Mouse (Mus musculus): Measurements from ENCODE around the gene Ubap2l. TPM values are rescaled to one million over a fixed set of nuclear protein-coding genes. Genes with fewer than 3 reads are reported as not detected.
A peak's percentile ranks its signal among the peaks of the same experiment; 100 is the strongest.

The Ubap2l gene
- 75.2 and 80.4 TPM in 2 replicates for polyA plus RNA-seq (2015; fragmentation: Nextera tagmentation; extraction: Ambion mirVana)

GRCm38 (mm10) chr3:90052351-90053241 lies at the start of gene Ubap2l:
Ubap2l (minus strand) TSS chr3:90052628.
- Histone ChIP-seq H3K36me3 (ENCODE audit: control insufficient read depth, insufficient read depth, low read length) (peaks cover 4% of the 10 kb centered on the region; the same call in 1 of the 2 replicates), H3K9ac (ENCODE audit: low read length) (peak within 1 kb of the TSS; percentile 99), H3K4me2 (replicated peaks; ENCODE audit: low read depth) (peak within 1 kb of the TSS; percentile 65), H3K4me3 (ENCODE audit: low read depth, low read length) (peak within 1 kb of the TSS; percentile 89), H3K9me3 (ENCODE audit: control insufficient read depth, low read length) (no peaks in the 10 kb centered on the region), H3K27ac (replicated peaks) (peak within 1 kb of the TSS; percentile 97), H3K27me3 (ENCODE audit: control insufficient read depth, insufficient read depth, low read length) (no peaks in the 10 kb centered on the region), H3K4me1 (replicated peaks; ENCODE audit: control insufficient read depth, insufficient read depth) (no peaks in the 10 kb centered on the region)
- TF ChIP-seq EP300 (optimal IDR thresholded peaks at IDR 0.05) (no peak), CTCF (IDR thresholded peaks at IDR 0.05; ENCODE audit: low read depth) (peak; percentile 49)
- under 1% methylated on average over 58 of the region's 81 CpGs for WGBS
- peak; percentile 99 for DNase-seq (ENCODE audit: low spot score)
- ATAC-seq (ENCODE audit: low FRiP score, low TSS enrichment) = peak; percentile 93

GRCm38 (mm10) chr3:90101673-90102072 lies 49.2 kb upstream of the Ubap2l start:
- ATAC-seq (ENCODE audit: low FRiP score, low TSS enrichment) = no peak

GRCm38 (mm10) chr3:90101010-90101409 lies 48.6 kb upstream of the Ubap2l start:
- no peak for DNase-seq (ENCODE audit: low spot score)
- Histone ChIP-seq H3K27ac (replicated peaks) (no peak overlapping the region), H3K4me3 (ENCODE audit: low read depth, low read length) (no peak overlapping the region), H3K9ac (ENCODE audit: low read length) (no peak overlapping the region), H3K36me3 (ENCODE audit: control insufficient read depth, insufficient read depth, low read length) (peaks cover 9% of the 10 kb centered on the region; the same call in 1 of the 2 replicates), H3K4me2 (replicated peaks; ENCODE audit: low read depth) (no peak overlapping the region), H3K9me3 (ENCODE audit: control insufficient read depth, low read length) (no peaks in the 10 kb centered on the region), H3K27me3 (ENCODE audit: control insufficient read depth, insufficient read depth, low read length) (no peaks in the 10 kb centered on the region), H3K4me1 (replicated peaks; ENCODE audit: control insufficient read depth, insufficient read depth) (no peaks in the 10 kb centered on the region)
- 87% methylated on average over 3 of the region's 3 CpGs for WGBS
- no peak for TF ChIP-seq EP300 (optimal IDR thresholded peaks at IDR 0.05)
- no peak for TF ChIP-seq CTCF (IDR thresholded peaks at IDR 0.05; ENCODE audit: low read depth)
- no peak for ATAC-seq (ENCODE audit: low FRiP score, low TSS enrichment)

More at GRCm38 (mm10) chr3:90101673-90102072, 49.2 kb upstream of the Ubap2l start:
- Histone ChIP-seq H3K9ac (ENCODE audit: low read length) (no peak overlapping the region), H3K27me3 (ENCODE audit: control insufficient read depth, insufficient read depth, low read length) (no peaks in the 10 kb centered on the region), H3K36me3 (ENCODE audit: control insufficient read depth, insufficient read depth, low read length) (peaks cover 9% of the 10 kb centered on the region; the same call in 1 of the 2 replicates), H3K4me3 (ENCODE audit: low read depth, low read length) (no peak overlapping the region), H3K4me2 (replicated peaks; ENCODE audit: low read depth) (no peak overlapping the region), H3K9me3 (ENCODE audit: control insufficient read depth, low read length) (no peaks in the 10 kb centered on the region), H3K4me1 (replicated peaks; ENCODE audit: control insufficient read depth, insufficient read depth) (no peaks in the 10 kb centered on the region), H3K27ac (replicated peaks) (no peak overlapping the region)
- 87% methylated on average over 2 of the region's 2 CpGs for WGBS
- DNase-seq (ENCODE audit: low spot score) = no peak
- TF ChIP-seq EP300 (optimal IDR thresholded peaks at IDR 0.05) (no peak), CTCF (IDR thresholded peaks at IDR 0.05; ENCODE audit: low read depth) (no peak)

- no peaks in the 10 kb centered on the region for H3K27me3 ChIP-seq (ENCODE audit: control insufficient read depth, insufficient read depth, low read length)
- H3K27ac ChIP-seq (replicated peaks) = no peak overlapping the region
- TF ChIP-seq EP300 (optimal IDR thresholded peaks at IDR 0.05) (no peak), CTCF (IDR thresholded peaks at IDR 0.05; ENCODE audit: low read depth) (no peak)
- no peak for DNase-seq (ENCODE audit: low spot score)
- WGBS = 81% methylated on average over 5 of the region's 5 CpGs
- ATAC-seq (ENCODE audit: low FRiP score, low TSS enrichment) = no peak
- H3K9ac ChIP-seq (ENCODE audit: low read length) = no peak overlapping the region
- H3K36me3 ChIP-seq (ENCODE audit: control insufficient read depth, insufficient read depth, low read length) = peaks cover 12% of the 10 kb centered on the region
- no peaks in the 10 kb centered on the region for H3K9me3 ChIP-seq (ENCODE audit: control insufficient read depth, low read length)
- no peaks in the 10 kb centered on the region for H3K4me1 ChIP-seq (replicated peaks; ENCODE audit: control insufficient read depth, insufficient read depth)
- H3K4me3 ChIP-seq (ENCODE audit: low read depth, low read length) = no peak overlapping the region
- no peak overlapping the region for H3K4me2 ChIP-seq (replicated peaks; ENCODE audit: low read depth)
These were observed 45.5 kb upstream of the Ubap2l start for GRCm38 (mm10) chr3:90097928-90098327.

- peaks cover 37% of the 10 kb centered on the region for H3K36me3 ChIP-seq (ENCODE audit: control insufficient read depth, insufficient read depth, low read length)
- 79% methylated on average over 3 of the region's 3 CpGs for WGBS
- H3K27me3 ChIP-seq (ENCODE audit: control insufficient read depth, insufficient read depth, low read length) = no peaks in the 10 kb centered on the region
- H3K4me3 ChIP-seq (ENCODE audit: low read depth, low read length) = no peak overlapping the region
- H3K4me2 ChIP-seq (replicated peaks; ENCODE audit: low read depth) = no peak overlapping the region
- TF ChIP-seq EP300 (optimal IDR thresholded peaks at IDR 0.05) (no peak), CTCF (IDR thresholded peaks at IDR 0.05; ENCODE audit: low read depth) (no peak)
- H3K4me1 ChIP-seq (replicated peaks; ENCODE audit: control insufficient read depth, insufficient read depth) = no peaks in the 10 kb centered on the region
- no peak for DNase-seq (ENCODE audit: low spot score)
- H3K9ac ChIP-seq (ENCODE audit: low read length) = no peak overlapping the region
- H3K27ac ChIP-seq (replicated peaks) = no peak overlapping the region
- H3K9me3 ChIP-seq (ENCODE audit: control insufficient read depth, low read length) = no peaks in the 10 kb centered on the region
- no peak for ATAC-seq (ENCODE audit: low FRiP score, low TSS enrichment)
These were observed 42.0 kb upstream of the Ubap2l start for GRCm38 (mm10) chr3:90094453-90094852.

GRCm38 (mm10) chr3:90090892-90091291 lies 38.5 kb upstream of the Ubap2l start:
- TF ChIP-seq CTCF (IDR thresholded peaks at IDR 0.05; ENCODE audit: low read depth) (no peak), EP300 (optimal IDR thresholded peaks at IDR 0.05) (no peak)
- no peaks in the 10 kb centered on the region for H3K4me1 ChIP-seq (replicated peaks; ENCODE audit: control insufficient read depth, insufficient read depth)
- peaks cover 48% of the 10 kb centered on the region for H3K36me3 ChIP-seq (ENCODE audit: control insufficient read depth, insufficient read depth, low read length)
- no peaks in the 10 kb centered on the region for H3K27me3 ChIP-seq (ENCODE audit: control insufficient read depth, insufficient read depth, low read length)
- DNase-seq (ENCODE audit: low spot score) = no peak
- no peak overlapping the region for H3K4me2 ChIP-seq (replicated peaks; ENCODE audit: low read depth)
- WGBS = 55% methylated on average over 6 of the region's 6 CpGs
- no peaks in the 10 kb centered on the region for H3K9me3 ChIP-seq (ENCODE audit: control insufficient read depth, low read length)
- H3K27ac ChIP-seq (replicated peaks) = no peak overlapping the region
- ATAC-seq (ENCODE audit: low FRiP score, low TSS enrichment) = no peak
- H3K9ac ChIP-seq (ENCODE audit: low read length) = no peak overlapping the region
- H3K4me3 ChIP-seq (ENCODE audit: low read depth, low read length) = no peak overlapping the region

Measured in stomach, postnatal 0 days (tissue).